Mouse (Mus musculus) adrenal gland, postnatal 25 days (tissue): Measurements from ENCODE around the gene Aga. TPM values are rescaled to one million over a fixed set of nuclear protein-coding genes. Genes with fewer than 3 reads are reported as not detected.
"Not testable (repeated sequence)": the region's sequence is repeated elsewhere in the genome, so short reads cannot be mapped to it uniquely, and the experiment has no call there.

ENCODE experiments used
- DNase-seq: peaks from one replicate; pipeline ENCODE4 v3.0.0; 2021; ENCODE audit warnings: mixed read lengths
- long read RNA-seq: library from polyadenylated mRNA; stranded (forward); transcript quantifications from one replicate; pipeline ENCODE4 v2.0.0, GENCODE M21; 2021
- total RNA-seq: library from RNA; stranded (reverse); gene quantifications from 2 replicates; pipeline ENCODE4 v1.2.3, GENCODE M21; 2021

Gene Aga
- total RNA-seq = 33.7 and 36.3 TPM in 2 replicates
- long read RNA-seq, transcript Aga-201 (9 exons, 1,181 nt) = major isoform, 36 of 42 reads
- long read RNA-seq, partial matches to known transcripts = 2 of 42 reads
- long read RNA-seq, other reads (novel, unspliced or antisense) = 3 of 42 reads

- DNase-seq = peak; percentile 86
Measured at GRCm38 (mm10) chr8:53511551-53512127, at the start of gene Aga. Aga (plus strand) TSS chr8:53511727.

DNA sequence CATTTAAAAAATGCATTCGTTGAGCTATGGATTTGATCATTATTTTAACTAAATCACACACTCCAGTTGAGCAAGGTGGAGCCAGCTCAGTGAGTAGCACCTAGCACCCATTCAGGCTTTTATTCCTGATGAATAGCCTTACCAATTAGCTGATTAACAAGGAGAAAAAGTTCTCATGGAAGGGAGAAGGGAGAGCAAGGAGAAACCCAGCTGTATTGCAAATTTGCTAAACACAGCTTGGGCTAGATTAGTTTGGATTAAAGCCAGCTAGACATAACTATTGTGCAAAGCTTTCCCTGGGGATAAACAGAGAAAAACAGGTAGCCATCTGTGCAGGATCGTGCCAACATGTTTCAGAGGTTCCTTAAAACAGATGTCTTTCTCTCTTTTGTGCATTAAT lies 22.5 kb upstream of the Aga start:
- no peak for DNase-seq

- no peak for DNase-seq
Measured at GRCm38 (mm10) chr8:53496216-53496615, 15.3 kb upstream of the Aga start.

GRCm38 (mm10) chr8:53496885-53497326 lies 14.6 kb upstream of the Aga start:
- DNase-seq = no peak

DNA sequence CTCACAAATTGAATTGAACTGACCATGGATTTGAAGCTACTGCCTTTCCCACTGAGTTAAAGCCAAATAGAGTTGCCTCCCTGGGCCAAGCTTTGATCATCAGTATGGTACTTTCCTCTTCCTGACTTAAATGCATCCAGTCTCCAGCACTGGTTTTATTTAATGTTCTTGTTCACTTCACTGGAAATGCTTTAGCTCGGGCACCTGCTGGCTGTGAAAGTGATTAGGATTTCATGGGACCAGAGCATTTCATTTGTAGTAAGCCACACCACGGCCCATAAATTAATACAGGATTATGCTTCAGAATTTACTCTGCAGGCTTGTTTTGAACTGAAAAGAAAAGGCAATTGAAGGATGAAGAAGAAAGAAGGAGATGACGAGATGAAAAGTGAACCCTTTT lies 26.5 kb downstream of the Aga start:
- not testable (repeated sequence) for DNase-seq

DNA sequence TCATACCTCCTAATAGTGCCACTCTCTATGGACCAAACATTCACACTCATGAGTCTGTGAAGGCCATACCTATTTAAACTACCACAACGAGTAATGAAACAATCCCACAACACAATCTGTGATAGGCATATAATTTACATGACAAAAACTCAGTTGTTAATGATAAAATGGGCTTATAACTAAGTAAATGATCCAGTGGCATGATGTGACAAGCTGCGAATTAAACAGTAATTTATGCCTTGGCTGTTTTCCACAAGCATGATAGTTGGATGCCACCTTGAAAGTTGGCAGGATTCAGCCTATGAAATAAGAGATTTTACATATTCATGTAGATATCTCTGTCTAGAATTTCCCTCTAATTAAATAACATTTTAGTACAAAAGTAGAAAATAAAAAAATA lies 28.1 kb downstream of the Aga start:
- no peak for DNase-seq

DNA sequence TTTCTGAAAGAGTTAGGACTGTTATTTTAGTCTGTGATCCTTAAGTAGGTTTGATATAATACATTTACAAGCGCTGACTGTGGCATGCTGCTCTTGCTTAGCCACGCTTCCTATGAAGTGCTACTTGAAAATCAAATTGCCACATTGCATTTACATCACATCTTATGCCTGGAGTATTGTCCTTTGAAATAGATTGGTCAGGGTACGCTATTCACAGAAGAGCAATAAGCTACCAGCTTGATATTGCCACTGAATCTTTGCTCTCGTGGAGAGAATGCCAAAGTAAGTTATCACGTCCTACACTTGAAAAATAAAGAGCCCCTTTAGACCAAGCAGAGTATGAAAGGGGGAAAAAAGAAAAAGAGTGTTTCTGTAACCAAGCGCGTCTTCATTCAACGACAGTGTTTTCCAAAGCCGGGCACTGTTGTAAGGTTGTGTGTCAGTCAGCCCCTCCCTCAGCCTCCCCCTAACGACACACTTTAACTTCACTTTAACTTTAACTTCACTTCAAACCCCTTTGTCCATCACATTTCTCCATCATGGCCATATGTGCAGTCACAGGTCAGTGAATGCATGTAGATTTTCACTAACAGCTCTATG lies 51.0 kb downstream of the Aga start:
- DNase-seq = no peak

- no peak for DNase-seq
Measured at GRCm38 (mm10) chr8:53566223-53566622, 54.7 kb downstream of the Aga start.

Other genes starting within 250 kb of the Aga start
- 2.6 and 3.8 TPM in 2 replicates for gene Neil3, start 127.3 kb downstream of the Aga start, total RNA-seq